Mouse (Mus musculus): ENCODE measurements at regions not wholly inside any gene's neighbourhood (a gene's known extent, or its start where the extent isn't known, plus 50 kb on each side); places are given as distances from the start of the nearest gene placed in this dataset.

- no peak for DNase-seq
These were observed 55.1 kb upstream of the Xpr1 start for GRCm38 (mm10) chr1:155472112-155472955.

GRCm38 (mm10) chr1:155472956-155473646 lies 55.9 kb upstream of the Xpr1 start:
- no peak for DNase-seq

- DNase-seq, result no peak
These were observed 57.8 kb upstream of the Xpr1 start for GRCm38 (mm10) chr1:155474973-155475372.

GRCm38 (mm10) chr1:155476237-155476636 lies 59.0 kb upstream of the Xpr1 start:
- DNase-seq, result no peak

GRCm38 (mm10) chr1:155482148-155482547 lies 64.9 kb upstream of the Xpr1 start:
- no peak for DNase-seq

- DNase-seq, result no peak
These were observed 65.5 kb upstream of the Xpr1 start for GRCm38 (mm10) chr1:155482760-155483159.

GRCm38 (mm10) chr1:155483693-155484092 lies 66.5 kb upstream of the Xpr1 start:
- no peak for DNase-seq

GRCm38 (mm10) chr1:155487796-155488195 lies 70.1 kb upstream of the Acbd6 start:
- no peak for DNase-seq

- DNase-seq, result no peak
These were observed 68.8 kb upstream of the Acbd6 start for GRCm38 (mm10) chr1:155488966-155489661.

- no peak for DNase-seq
These were observed 67.8 kb upstream of the Acbd6 start for GRCm38 (mm10) chr1:155490131-155490530.

- peak; percentile 65 for DNase-seq
These were observed 66.5 kb upstream of the Acbd6 start for GRCm38 (mm10) chr1:155491205-155492026.

GRCm38 (mm10) chr1:155493333-155493732 lies 64.6 kb upstream of the Acbd6 start:
- no peak for DNase-seq

- no peak for DNase-seq
These were observed 64.1 kb upstream of the Acbd6 start for GRCm38 (mm10) chr1:155493799-155494198.

- DNase-seq, result no peak
These were observed 63.6 kb upstream of the Acbd6 start for GRCm38 (mm10) chr1:155494347-155494746.

- DNase-seq, result no peak
These were observed 58.2 kb upstream of the Acbd6 start for GRCm38 (mm10) chr1:155499735-155500134.

GRCm38 (mm10) chr1:155502867-155503266 lies 55.1 kb upstream of the Acbd6 start:
- DNase-seq, result peak; percentile 46

GRCm38 (mm10) chr1:155504581-155505328 lies 53.2 kb upstream of the Acbd6 start:
- DNase-seq, result no peak

GRCm38 (mm10) chr1:155505361-155506077 lies 52.4 kb upstream of the Acbd6 start:
- DNase-seq, result no peak
